Mouse (Mus musculus): Measurements from ENCODE around the gene Dnm3. TPM values are rescaled to one million over a fixed set of nuclear protein-coding genes. Genes with fewer than 3 reads are reported as not detected.
"Not testable (repeated sequence)": the region's sequence is repeated elsewhere in the genome, so short reads cannot be mapped to it uniquely, and the experiment has no call there.

Gene Dnm3
- total RNA-seq, 4 experiments from 2014 or later = 107 to 116 (median 111) TPM

DNA sequence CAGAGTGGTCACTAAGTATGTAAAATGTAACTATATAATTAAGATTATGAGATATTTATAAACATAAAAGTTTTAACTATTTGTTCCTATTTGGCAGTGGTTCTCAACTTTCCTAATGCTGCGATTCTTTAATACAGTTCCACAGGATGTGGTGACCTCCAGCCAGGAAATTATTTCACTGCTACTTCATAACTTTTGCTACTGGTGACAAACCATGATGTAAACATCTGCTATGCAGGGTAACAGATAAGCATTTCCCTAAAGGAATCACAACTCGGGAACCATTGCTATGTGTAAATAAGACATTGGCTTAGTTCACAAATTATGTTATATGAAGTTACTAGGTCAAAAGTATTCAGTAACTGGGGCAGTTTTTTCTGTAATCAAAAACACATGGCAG, 48.9 kb downstream of the Dnm3 start:
- DNase-seq (ENCODE audit: low spot score in 2 of 2) = no peak

DNA sequence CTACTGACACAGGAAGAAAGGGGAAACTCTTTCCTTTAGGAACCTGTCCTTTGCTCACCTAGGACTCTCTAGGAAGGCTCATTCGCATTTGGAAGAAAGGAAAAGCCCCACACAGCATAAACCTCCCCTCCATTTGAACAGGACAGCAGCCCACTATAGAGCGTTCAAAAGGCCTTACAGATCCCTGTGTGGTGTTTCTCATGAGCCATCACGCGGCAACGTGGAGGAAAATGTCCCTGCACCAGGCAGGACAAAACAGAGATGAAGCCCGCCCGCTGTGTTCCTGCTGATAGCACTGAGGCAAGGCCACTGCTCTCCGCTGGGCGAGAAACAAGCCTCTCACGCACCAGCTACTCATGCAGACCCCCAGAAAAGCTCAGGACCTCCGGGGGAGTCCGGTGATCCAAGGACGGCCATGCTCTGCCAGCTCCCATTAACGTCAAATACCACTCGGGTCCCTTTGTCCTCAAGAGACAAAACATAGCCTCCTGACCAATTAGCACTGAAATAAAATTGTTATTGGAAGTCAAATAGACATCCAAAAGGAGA, 51.8 kb downstream of the Dnm3 start:
- no peak for DNase-seq (ENCODE audit: low spot score in 2 of 2)

DNA sequence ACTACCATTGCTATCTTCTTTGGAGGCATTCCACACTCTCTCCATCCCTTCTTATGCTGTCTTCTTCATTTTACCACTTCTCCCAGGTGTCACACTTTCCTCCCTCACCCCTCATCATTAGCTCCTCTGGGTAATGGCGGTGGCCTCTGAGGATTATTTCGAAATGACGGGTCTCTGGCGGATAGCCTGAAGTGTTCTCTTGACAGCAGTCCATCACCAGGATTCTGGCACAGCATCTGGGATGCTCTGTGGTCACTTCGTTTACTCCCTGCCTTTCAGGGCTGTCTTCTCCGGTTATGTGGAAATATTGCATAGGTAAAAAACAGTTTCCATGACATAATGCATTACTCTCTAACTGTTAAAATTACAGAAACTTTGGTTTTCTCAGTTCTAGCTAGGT, 55.0 kb downstream of the Dnm3 start:
- no peak for DNase-seq (ENCODE audit: low spot score in 2 of 2)

DNA sequence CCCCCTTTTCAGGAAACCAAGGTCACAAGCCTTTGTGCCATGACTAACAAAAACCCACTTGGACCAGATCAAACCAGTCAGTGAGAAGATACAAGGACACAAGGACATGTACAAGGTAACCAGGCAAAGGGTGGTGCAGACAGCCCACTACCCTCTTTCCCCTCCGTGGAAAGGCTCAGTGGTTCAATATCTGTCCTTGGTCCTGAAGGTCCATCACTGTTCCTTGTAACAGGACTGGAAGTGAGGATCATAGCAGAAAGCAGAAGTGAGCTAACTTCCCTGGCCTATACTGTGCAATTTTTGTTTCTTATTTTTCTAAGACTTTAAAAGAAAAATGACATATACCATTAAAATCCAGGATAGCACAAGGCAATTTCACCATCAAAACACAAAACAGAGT, 64.0 kb downstream of the Dnm3 start:
- DNase-seq (ENCODE audit: low spot score in 2 of 2) = no peak

DNA sequence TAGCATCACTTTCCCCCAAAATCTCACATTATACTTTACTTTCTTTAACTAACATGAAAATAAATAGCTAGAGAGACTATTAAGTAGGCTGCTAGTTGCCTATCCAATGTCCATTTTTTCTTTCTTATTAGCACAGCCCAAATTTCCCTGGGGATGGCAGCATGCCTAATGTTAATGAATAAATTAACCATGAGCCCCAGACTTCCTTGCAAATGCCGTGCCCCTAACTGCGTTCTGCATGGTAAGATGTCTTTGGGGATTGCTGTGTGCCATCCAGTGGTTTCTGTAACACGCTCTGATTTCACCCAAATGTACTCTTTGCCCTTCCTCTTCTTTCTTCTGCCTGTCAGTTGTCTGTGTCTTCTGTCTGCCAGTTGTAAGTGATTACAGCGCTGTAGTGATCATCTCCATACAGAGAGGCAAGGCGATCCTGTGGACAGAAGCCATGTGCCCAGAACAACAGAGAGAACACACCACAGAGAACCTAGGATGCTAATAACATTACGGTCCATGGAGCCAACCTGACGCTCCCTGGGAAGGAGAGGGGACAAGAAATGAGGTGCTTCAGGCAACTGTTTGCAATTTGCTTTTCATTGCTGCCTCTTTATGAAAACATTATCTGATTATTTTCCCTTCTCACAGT, 64.9 kb downstream of the Dnm3 start:
- no peak for DNase-seq (ENCODE audit: low spot score in 2 of 2)

DNA sequence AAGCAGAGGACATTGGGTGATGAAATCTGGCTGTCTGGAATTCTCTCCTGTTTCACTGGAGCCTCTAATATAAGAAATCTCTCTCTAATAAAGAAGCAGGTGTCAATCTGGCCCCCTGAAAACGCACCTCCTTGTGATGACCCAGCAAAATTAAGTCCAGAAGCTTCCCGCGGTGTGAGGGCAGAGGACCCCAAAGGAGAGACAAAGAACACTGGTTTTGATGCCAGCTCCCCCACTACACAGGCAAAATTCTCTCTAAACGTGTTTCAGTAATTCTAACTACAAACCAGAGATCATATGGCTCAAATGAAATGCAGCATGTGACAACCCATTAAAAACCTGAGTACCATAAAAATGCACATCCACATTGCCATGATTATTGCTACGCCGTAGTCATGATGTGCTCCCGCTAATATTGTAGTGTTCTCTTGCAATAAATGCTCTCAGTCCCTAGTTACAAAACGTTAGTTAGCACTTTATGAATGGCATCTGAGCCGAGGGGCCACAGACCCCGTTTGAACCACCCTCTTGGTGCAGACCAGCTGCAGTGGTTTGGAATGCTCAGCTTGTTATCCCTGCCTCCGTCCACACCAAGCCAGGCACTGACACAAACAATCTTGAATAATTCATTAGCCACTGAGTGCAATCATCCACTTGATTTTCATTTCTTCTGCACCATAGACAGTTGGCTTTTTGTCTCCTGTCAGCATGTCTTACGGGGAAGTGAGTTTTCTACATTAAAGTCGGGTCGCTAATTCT, 67.4 kb downstream of the Dnm3 start:
- DNase-seq (ENCODE audit: low spot score in 2 of 2) = peak in 1 of 2 experiments; percentile 18

DNA sequence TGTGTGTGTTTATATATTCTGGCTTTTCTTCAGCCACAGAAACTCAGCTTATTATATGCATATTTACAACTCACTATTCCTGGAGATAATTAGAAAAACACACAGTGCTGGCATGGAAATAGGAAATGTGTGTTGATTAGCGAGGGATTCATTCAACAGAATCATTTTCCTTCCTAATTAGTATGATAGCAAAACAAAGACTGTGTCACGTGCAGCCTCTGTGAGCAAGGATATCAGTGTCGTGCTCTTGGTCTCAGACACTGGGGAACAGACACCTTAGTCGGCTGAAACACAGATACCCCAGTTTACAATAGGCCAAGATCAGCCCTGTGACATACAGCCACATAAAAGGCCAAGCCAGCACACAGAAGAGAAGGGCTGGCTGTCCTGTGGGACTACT, 83.3 kb downstream of the Dnm3 start:
- no peak for DNase-seq (ENCODE audit: low spot score in 2 of 2)

DNA sequence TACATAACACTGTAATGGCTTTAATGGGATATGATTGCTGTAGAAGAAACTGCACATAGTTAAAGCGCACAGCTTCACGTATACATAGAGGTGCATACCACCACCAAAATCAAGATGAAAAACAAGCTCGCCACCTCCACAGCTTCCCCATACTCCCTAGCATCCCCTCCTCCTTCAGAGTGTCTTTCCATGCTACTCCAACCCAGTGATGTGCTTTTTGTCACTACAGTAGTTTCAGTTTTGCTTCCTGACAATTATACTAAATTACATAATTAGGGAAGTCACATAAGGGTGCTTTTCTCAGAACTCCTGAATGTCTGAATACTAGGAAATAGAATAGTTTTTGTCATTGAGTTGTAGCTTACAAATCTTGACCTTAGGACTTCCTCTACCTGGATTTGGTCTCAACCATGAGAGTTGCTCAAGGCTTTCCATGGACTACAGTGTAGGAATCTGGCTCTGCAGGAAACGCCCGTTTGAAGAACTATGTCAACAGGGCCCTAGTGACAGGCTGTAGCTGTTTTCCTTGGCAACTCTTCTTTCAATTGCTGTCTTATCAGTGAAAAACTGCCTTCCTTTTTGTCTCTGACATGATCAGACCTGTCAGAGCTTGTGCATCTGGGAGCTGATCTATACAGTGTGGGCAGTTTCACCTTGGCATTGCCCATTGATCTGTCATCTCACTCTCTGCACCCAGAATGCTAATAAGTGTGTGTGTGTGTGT, 89.2 kb downstream of the Dnm3 start:
- DNase-seq (ENCODE audit: low spot score in 2 of 2) = no peak

DNA sequence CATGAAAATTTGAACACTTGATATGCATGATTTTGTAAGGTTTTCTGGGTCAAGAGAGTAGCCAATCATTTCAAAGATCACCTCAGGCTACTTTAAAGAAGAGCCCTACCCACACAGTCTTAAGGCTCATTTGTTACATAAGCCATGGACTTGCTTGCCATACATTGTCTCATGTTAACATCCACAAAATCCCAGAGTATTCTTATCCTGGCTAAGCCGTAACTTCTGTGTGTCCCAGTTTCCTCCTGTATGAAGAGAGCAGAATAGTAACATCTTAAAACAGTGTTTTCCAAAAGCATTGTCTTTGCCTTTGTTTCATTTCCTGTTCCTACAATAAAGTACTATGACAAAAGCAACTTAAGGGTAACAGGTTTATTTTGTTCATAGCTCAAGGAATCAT, 104.8 kb downstream of the Dnm3 start:
- DNase-seq (ENCODE audit: low spot score in 2 of 2) = not testable (repeated sequence)

DNA sequence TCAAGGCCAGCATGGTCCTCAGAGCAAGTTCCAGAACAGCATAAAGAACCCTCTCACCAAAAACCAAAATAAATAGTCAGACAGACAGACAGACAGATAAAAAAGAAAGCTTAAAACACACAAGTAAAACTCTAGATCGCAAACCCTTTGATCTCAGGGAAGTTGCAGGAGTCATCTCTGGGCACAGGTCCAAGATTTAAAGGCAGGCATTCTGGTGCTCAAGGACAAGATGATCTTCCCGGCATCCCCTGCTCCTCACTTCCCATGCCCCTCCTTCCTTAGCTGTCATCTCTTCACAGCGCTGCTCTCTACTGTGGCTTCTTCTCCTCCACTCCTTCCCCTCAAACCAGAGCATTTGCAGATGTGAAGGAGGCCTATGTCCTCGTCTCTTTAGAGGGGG, 108.1 kb downstream of the Dnm3 start:
- DNase-seq (ENCODE audit: low spot score in 2 of 2) = no peak

DNA sequence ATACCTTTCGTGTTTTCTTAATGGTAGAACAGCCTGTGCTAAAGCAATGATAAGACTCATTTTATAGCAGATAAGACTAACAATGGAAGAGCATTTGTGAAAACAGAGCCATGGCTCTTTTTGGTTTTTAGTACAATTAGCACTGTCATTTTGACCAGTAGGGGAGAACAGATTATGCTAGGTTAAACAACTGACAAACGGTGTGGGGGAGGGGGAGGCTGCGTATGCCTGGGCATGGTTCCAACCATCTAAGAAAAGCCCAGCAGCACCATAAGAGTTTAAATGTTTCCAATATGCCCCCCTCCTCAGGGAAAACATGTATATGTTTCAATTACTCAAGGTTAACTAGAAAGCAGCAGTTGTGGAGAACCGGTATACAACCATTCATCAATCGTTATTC, 115.9 kb downstream of the Dnm3 start:
- DNase-seq (ENCODE audit: low spot score in 2 of 2) = no peak

DNA sequence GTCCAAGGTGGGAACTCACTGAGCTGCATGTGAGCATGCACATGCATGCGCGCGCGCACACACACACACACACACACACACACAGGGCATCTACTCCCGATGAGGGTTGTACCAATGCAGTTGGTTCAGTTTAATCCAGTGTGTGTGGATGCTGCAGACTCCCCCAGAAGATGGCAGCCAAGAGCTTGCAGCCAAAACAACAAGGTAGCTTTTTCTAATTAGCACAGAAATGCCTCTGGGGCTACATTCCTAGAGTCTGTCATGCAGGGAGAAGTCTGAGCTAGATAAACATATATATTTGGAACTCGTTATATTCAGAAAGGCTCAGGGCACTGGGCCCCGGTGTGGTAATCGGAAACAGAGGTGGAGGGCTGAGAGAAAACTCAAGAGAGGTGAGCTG, 118.6 kb downstream of the Dnm3 start:
- DNase-seq (ENCODE audit: low spot score in 2 of 2) = peak; percentile 47 to 58

DNA sequence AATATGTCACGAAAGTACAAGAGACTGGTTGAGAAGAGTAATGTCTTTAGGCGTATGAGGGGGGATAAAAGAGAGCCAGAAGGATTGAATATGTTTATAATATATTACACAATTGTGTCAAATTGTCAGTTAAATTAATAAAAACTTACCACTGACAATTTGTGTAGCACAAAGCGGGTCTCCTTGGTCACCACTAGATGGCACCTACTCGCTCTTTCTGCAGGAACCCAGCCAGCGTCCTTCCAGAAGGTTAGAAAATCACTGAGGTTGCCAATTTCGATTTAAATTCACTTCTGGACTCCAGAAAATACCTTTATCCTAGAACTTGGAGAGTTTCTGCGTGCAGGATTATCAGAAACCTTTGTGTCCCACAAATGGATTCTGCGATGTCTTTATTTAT, 119.8 kb downstream of the Dnm3 start:
- DNase-seq (ENCODE audit: low spot score in 2 of 2) = no peak

DNA sequence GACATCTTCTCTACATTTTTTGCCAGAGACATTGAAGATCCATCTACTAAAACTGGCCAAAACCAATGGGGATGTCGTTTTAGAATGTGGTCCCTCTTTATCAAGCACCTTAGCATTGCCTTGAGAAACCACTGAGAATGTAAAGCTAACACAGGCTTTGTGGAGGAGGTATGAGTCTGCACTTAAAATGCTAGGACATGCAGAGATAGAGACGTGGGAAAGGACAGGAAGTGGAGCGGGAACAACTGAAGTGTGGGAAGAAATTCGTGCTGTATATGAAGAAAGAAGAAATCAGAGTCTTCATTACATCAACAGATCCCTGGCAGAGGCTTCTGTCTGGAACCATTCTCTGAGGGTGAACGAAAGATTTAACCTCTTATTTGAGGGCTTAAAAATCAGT, 121.4 kb downstream of the Dnm3 start:
- DNase-seq (ENCODE audit: low spot score in 2 of 2) = no peak

DNA sequence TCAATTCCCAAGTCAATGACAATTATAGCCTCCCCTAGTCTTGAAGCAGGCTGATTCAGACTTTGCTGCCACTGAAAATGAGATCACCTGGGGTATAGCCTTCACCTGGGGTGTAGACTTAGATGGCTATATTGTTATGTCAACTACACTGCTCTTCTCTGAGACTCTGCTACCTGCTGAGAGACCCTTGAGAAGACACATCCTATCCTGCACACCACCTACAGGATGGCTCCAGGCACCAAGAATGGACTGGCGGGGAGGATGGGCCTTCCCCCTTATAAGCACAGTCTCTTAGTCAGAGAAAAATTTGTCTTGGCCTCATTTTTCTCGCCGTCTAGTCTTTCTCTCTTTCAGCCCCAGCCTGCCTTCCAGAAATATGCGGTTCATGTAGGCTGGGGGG, 123.1 kb downstream of the Dnm3 start:
- no peak for DNase-seq (ENCODE audit: low spot score in 2 of 2)

DNA sequence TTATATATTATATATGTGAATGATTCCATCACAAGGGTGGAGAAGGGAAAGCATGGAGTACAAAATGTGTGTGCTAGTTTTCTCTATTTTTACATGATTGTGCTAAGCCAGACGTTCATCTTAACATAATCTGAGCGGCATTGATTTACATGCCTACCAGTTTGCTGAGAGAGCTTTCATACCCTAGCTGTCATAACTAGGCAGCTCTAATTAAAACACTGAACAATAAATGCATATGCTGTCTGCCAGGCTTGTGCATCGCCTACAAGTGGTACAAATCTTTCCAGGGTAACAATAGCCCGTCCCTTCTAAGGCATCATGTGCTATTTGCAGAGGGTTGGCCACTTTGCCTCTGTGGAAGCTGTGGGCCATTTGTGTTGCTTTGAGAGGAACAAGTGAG, 124.0 kb downstream of the Dnm3 start:
- no peak for DNase-seq (ENCODE audit: low spot score in 2 of 2)

DNA sequence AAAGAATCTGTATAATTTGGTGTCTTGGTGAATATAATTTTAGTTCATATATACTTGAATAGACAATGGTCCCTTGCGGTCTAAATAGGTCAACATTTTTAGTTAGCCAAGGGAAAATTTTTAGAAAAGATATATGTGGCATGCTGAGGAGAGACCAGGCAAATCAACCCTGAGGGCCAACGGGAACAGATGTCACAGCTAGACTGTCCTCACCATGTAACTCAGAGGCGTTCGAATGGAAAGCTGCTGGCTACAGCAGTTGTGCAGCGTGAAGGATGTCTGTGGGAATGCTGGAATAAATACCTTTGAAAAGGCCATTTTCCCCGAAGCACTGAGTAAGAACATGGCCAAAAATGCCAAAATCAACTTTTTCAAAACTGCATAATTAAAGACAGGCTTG, 128.5 kb downstream of the Dnm3 start:
- DNase-seq (ENCODE audit: low spot score in 2 of 2) = no peak

DNA sequence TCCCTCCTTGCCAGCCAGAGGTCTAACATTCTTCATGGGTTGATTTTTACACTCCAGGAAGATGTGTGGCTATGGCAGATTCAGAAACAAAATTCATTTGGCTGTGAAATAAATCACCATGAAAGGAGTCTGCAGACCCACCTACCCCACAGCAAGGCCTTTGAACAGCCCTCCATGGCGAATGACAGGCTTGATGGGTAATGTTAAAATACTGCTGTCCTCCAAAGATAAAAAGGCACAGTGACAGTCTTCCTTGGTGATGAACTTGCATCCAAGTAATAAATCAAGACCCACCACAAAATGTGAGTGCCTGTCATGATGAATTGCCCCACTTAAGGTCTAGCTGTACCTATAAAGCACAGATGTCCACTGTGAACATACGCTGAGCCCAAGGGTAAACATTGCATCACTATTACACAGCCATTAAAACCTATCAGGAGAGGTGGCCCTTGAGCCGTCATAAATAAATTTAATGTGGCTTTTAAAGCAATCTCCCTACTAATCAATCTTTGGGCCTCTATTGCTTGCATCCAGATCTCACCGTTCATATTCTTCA, 131.3 kb downstream of the Dnm3 start:
- no peak for DNase-seq (ENCODE audit: low spot score in 2 of 2)

DNA sequence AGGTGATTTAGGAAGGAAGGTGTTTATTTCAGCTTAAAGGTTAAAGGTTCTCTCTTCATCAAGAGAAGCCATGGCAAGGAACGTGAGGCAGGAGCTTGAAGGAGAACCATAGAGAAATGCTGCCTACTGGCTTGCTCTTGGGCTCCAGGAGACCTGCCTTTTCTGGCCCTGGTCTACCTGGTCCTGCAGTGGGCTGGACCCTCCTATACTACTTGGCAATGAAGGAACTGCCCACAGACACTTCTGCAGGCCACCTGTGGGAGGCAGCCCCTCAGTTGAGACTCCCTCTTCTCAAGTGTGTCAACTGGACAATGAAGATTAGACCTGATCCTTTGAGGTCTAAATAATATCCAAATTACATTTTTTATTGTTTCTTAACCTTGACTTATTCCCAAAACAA, 140.7 kb downstream of the Dnm3 start:
- DNase-seq (ENCODE audit: low spot score in 2 of 2) = no peak

DNA sequence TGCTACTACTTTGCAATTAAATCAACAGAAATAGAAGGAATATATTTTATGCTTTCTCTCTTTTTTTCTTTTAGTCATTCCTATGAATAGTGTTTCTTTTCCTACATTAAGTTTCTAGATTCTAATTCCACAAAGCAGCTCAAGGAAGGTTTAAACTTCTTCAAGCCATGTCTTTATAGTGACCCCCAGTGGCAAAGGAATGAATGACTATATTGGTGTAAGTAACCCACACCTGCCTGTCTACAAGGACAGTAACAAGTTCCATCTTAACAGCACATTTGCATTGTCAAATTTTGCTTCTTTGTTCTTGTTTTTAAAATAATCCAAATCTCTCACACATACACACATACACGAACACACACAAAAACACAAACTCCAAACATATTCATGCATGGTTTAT, 141.2 kb downstream of the Dnm3 start:
- DNase-seq (ENCODE audit: low spot score in 2 of 2) = no peak

DNA sequence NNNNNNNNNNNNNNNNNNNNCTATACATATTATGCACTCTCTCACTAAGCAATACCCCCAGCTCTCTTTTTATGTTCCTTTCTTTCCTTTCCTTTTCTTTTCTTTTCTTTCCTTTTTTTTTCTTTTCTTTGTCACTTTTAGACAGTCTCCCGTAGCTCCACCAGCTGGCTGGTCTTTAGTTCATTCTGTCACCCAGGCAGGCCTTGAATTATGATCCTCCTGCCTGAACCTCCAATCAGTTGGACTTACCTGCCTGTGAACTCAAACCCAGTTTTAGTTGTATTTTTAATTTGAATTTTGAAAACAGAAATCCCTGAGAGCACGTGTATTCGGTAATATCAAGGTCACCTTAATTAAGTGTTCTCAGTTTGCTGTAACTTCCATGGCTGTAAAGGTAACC, 141.6 kb downstream of the Dnm3 start:
- no peak for DNase-seq (ENCODE audit: low spot score in 2 of 2)

DNA sequence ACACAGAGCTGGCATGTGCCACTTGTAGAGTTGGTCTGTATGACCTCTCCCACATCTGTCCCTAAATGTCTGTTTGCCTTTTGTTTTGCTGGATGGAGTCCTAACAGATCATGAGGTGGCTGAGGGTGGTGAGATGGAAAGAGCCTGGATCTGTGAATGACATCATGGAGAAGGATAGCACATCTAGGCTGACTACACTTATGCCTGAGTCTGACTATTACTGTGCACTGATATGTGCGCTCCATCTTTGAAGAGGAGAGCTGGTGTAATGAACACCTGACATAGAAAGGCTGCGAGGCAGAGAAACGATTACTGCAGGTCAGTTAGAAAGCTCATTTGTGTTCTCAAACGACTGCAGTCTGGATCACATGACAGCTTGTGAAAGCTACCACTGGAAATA, 149.2 kb downstream of the Dnm3 start:
- DNase-seq (ENCODE audit: low spot score in 2 of 2) = no peak

Measured in left cerebral cortex, adult 8-10 months (tissue).